Mouse (Mus musculus): ENCODE data around the gene Cryaa.

Gene Cryaa

DNA sequence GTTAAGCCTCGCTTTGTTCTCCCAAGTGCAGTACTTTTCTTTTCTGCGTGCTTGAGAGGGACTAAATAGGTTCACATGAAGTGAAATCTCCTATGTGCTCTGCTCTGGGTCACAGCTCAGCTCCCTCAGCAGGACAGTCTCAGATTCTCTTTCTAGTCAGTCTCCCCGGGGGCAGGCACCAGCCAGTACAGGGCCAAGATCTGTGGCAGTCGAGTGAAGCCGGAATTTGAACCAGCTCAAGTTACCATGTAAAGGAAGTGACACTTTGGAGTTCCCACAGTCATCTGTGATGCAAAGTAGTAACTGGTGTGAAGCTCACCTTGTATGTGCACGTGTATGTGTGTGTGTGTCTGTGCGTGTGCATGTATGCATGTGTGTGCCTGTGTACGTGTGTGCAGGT is 32.8 kb downstream of the Cryaa start:
- DNase-seq: no peak

DNA sequence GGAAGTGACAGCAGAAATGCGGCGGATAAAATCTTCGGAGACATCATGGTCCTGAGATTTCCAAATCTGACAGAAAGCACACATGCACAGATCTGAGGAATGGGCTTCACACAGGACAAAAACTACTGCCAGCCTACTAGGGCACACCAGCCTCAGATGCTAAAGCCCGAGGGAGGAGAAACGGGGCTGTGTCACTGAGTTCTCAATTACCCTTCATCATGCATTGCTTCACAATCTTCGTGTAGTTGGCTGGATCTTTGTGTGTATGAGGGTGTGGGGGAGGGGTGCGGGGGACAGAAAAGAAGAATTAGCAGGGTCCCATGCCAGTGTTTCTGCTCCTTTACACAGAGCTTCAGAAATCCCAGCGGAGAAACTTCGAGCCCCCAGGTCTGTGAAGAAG is 36.1 kb downstream of the Cryaa start:
- no peak for DNase-seq

DNA sequence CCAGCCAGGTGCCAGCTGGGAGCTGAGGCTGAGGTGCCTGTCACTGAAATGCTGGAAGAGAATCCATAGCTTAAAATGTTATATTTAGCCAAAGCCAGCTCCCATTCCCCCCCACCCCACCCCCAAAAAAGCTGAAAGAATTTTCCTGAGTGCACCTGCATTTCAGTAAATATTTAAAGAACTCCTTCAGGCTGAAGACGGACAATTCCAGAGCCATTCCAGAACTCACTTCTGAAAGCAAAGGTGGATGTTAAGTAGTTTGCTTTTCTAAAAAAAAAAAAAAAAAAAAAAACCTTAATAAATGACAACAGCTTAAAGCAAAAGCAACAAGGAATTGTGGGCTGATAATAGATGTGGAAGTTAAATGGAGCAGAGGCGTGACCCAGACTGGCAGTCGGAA is 36.5 kb downstream of the Cryaa start:
- DNase-seq: no peak

DNA sequence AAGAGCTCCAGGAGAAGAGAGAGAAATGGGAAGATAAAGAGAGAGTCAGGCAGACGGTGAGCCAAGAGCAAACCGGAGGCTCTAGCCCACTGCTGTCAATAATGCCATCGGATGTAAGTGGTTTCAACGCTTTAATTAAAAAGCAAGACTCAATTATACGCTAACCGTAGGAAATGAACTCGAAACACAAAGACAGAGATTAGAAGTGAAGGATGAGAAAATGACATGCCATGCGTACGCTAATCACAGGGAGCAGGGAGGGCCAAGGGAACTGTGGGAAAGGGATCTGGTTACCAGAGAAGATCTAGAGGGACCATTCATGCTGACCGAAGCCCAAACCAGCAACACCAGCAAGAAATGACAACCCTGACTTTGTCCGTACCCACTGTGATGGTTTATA is 37.4 kb downstream of the Cryaa start:
- no peak for DNase-seq

DNA sequence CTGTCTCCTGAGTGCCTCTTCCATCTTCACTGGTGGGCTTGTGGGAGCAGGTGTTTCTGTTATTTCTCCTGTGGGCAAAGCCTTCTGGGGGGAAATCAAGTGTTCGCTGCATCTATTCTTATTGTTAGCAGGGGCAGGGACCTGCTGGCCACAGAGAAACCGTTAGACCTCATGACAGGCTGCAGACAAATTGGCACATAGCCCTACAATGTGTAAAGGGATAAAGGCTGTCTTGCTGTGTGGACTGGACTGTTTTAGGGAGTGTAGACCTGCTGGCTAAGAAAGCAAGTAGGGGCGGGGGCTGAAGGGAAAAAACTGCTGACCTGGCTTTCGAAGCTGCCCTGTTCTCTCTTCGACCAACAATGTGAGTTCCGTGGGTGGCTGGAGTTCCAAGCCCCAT is 44.0 kb downstream of the Cryaa start:
- DNase-seq: no peak

DNA sequence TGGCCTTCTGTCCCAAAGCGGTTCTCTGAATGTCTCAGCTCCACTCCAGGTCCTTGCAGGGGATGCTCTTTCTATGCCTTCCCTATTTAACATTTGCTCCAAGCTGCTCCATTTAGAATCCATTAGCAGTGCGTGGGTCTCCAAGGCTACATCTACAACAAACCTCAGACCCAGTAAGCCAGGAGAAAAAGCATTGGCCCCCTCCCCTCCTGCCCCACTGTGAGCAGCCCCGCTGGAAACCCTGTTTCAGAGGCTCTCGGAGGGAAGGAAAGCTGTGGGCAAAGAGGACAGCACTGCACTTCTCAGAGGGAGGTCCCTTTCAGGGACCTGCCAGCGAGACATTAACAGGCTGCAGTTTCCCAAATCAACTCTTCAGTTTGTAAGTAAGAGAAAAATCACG is 47.8 kb downstream of the Cryaa start:
- no peak for DNase-seq

DNA sequence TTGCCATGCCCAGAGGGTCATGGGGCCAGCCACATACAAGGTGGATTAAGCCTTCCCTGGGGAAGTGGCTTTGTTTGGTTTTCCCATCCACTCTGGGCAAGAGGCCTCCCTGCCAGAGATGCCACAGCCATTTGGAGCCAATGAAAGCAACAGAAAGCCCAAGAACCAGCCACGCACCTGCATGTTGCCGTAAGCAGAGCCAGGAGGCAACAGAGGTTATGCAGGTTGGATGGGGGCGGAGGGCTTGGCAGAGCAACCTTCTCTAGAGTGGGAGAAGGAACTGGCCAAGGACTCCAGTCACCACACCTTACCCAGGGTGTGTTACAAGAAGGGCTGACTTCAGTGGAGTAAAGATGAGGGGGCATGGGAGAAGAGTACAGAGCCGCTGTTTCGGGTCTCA is 48.6 kb downstream of the Cryaa start:
- no peak for DNase-seq

DNA sequence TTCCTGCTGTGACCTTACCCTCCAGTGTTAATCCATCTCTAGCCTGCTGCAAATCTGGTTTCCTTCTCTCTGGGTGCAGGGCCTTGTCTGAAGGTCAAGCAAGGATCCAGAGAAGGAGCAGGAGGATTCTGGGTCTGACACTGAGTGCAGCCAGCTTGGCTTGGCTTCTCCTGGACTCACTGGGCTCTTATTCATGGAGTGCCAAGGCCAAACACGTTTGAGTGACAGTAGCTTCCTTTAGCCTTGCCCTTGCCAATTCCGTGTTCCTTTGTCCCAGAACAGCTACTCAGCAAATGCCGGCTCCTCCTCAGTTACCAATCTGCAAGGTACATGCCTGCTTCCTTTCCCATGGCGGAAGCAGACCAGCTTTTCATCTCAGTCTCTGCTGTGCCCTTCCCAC is 49.6 kb downstream of the Cryaa start:
- no peak for DNase-seq

DNA sequence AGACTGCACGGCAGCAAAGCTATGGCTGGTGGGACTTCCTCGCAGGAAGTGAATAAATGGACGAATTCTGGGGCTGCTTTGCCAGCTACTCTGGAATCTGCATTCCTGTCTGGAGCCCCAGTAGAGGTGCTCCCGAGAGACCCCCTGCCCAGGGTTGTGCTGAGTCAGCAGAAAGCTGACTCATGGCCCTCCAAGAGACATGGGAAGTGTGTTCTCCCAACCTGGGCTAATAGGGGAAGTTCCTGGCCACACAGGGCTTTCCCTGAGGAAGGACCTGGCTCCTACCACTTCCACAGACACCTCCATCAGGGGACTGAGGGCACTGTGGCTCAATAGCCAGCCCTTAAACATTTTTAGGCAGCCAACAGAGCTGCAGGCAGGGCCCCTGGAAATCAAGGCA is 50.4 kb downstream of the Cryaa start:
- no peak for DNase-seq

DNA sequence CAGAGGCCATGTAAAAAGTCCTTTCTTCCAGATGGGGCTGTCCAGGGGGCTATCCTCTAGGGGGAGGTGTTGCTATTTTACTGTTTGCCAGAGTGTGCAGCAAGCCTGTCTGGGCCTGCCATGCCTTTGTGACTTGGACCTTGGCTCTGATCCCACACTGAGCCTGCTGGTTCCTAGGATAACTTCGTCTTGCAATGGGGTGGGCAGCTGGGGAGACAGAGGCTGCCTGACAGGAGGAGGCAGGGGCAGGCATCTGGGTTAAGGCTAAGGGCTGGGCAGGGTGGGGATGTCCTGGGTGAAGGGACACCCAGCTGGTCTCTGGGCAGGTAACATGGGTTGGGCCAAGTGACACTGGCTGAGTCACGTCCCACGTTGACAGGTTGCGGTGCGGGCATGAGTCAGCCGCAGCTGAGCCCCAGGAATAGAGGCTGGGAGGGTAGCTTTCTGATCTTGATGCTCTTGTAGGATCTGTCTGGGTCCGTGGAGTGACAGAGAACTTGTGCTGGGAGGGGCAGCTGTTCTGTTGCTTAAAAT is 51.4 kb downstream of the Cryaa start:
- DNase-seq: peak; percentile 64 to 82

DNA sequence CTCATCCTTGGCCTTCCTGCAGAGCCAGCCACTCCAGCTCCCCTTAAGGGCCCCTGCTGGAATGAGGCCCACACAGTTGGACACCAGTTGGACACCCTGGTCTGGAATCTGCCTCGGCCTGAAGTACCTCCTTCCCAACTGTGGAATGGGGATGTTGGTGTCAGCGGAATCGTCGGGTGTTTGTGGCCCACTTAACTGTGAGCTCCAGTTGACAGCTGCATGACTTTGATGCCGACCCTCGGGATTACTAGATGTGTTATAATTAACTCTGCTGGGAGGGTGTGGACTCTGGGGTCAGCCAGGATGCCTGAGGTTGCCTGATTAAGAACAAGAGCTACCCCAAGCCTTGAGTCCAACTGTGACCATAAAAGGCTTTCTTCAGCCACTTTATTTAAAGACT is 53.4 kb downstream of the Cryaa start:
- no peak for DNase-seq

All from kidney, postnatal 4 days (tissue).